Mouse (Mus musculus) stomach, postnatal 0 days (tissue): ENCODE results near the gene 4933425L06Rik. TPM values are rescaled to one million over a fixed set of nuclear protein-coding genes. Genes with fewer than 3 reads are reported as not detected.

ENCODE experiments used
- ATAC-seq: fragments of 200-750 bp; cut with Nextera tagmentation; 2 replicates; pipeline ENCODE4 v1.8.0; 2017; ENCODE audit not compliant: low FRiP score, low TSS enrichment
- DNase-seq: peaks from one replicate; pipeline ENCODE4 v3.0.0-alpha.2; 2016; ENCODE audit warnings: low spot score
- H3K27ac ChIP-seq: fragments of 300-500 bp; sonication (generic); replicated peaks from 2 replicates; pipeline ENCODE4 v1.5.1; 2014; ENCODE audit warnings: mild to moderate bottlenecking, control low read depth
- H3K27me3 ChIP-seq: fragments of 300-500 bp; sonication (generic); 2 replicates; pipeline ENCODE4 v1.6.1; 2014; ENCODE audit warnings: low read length; ENCODE audit not compliant: control insufficient read depth, insufficient read depth
- H3K36me3 ChIP-seq: fragments of 300-500 bp; sonication (generic); 2 replicates; pipeline ENCODE4 v1.6.1; 2014; ENCODE audit warnings: low read length, mixed read lengths; ENCODE audit not compliant: control insufficient read depth, insufficient read depth
- H3K4me1 ChIP-seq: fragments of 300-500 bp; sonication (generic); replicated peaks from 2 replicates; pipeline ENCODE4 v1.6.1; 2014; ENCODE audit warnings: antibody characterized with exemption; ENCODE audit not compliant: control insufficient read depth, insufficient read depth
- H3K4me2 ChIP-seq: fragments of 300-500 bp; sonication (generic); replicated peaks from 2 replicates; pipeline ENCODE4 v1.6.1; 2014; ENCODE audit warnings: low read depth, mild to moderate bottlenecking, control low read depth, moderate library complexity
- H3K4me3 ChIP-seq: fragments of 300-500 bp; sonication (generic); 2 replicates; pipeline ENCODE4 v1.5.1; 2014; ENCODE audit warnings: low read depth, low read length, control low read depth
- H3K9ac ChIP-seq: fragments of 300-500 bp; sonication (generic); 2 replicates; pipeline ENCODE4 v1.6.1; 2014; ENCODE audit warnings: mild to moderate bottlenecking, low read length, control low read depth, mixed read lengths
- H3K9me3 ChIP-seq: fragments of 300-500 bp; sonication (generic); 2 replicates; pipeline ENCODE4 v1.6.1; 2016; ENCODE audit warnings: low read length; ENCODE audit not compliant: control insufficient read depth
- CTCF ChIP-seq: IDR thresholded peaks from 2 replicates; pipeline ENCODE4 v1.5.1; 2016; ENCODE audit warnings: antibody characterized with exemption, low read depth, mild to moderate bottlenecking, moderate library complexity
- EP300 ChIP-seq: optimal IDR thresholded peaks from 2 replicates; pipeline ENCODE3; 2016; ENCODE audit warnings: antibody characterized with exemption
- WGBS: fragments of 180-500 bp; shearing (Covaris S2); extraction: QIAGEN DNeasy Blood & Tissue Kit; methylation state at CpG from one replicate; pipeline ENCODE4 v1.1.7; 2014; 5-methylcytosine and 5-hydroxymethylcytosine counted together
- polyA plus RNA-seq: library from polyadenylated mRNA; unstranded; fragments of >200 nt; fragmentation: Nextera tagmentation; extraction: Ambion mirVana; gene quantifications from 2 replicates; pipeline ENCODE4 v1.2.1, GENCODE M21; 2015

4933425L06Rik gene
- polyA plus RNA-seq, result not detected in 2 replicates

GRCm38 (mm10) chr13:105081862-105082261 lies at the start of gene 4933425L06Rik:
Gene 4933425L06Rik, plus strand, starts transcription at chr13:105082122.
- DNase-seq (no peak), ATAC-seq (no peak)
- H3K36me3 ChIP-seq, result no peaks in the 10 kb centered on the region
- H3K4me1 ChIP-seq, result no peaks in the 10 kb centered on the region
- no peak within 1 kb of the TSS for H3K4me2 ChIP-seq
- H3K27ac ChIP-seq, result no peak within 1 kb of the TSS
- no peak within 1 kb of the TSS for H3K9ac ChIP-seq
- WGBS, result 94% methylated on average over 10 of the region's 10 CpGs
- no peaks in the 10 kb centered on the region for H3K27me3 ChIP-seq
- no peak for TF ChIP-seq EP300
- no peak for TF ChIP-seq CTCF
- no peaks in the 10 kb centered on the region for H3K9me3 ChIP-seq
- H3K4me3 ChIP-seq, result no peak within 1 kb of the TSS

- WGBS, result 84% methylated on average over 12 of the region's 12 CpGs
- no peak overlapping the region for H3K4me2 ChIP-seq
- H3K27ac ChIP-seq, result no peak overlapping the region
- no peak for TF ChIP-seq CTCF
- no peak for TF ChIP-seq EP300
- H3K9me3 ChIP-seq, result no peaks in the 10 kb centered on the region
- H3K27me3 ChIP-seq, result no peaks in the 10 kb centered on the region
- no peak for DNase-seq
- H3K9ac ChIP-seq, result no peak overlapping the region
- H3K36me3 ChIP-seq, result no peaks in the 10 kb centered on the region
- no peak overlapping the region for H3K4me3 ChIP-seq
- ATAC-seq, result no peak
- no peaks in the 10 kb centered on the region for H3K4me1 ChIP-seq
Measured at GRCm38 (mm10) chr13:105037816-105038215, 44.1 kb upstream of the 4933425L06Rik start.

GRCm38 (mm10) chr13:105038334-105038733 lies 43.6 kb upstream of the 4933425L06Rik start:
- H3K4me2 ChIP-seq, result no peak overlapping the region
- DNase-seq (no peak), ATAC-seq (no peak)
- no peak overlapping the region for H3K9ac ChIP-seq
- no peak for TF ChIP-seq CTCF
- TF ChIP-seq EP300, result no peak
- no peaks in the 10 kb centered on the region for H3K27me3 ChIP-seq
- H3K4me3 ChIP-seq, result no peak overlapping the region
- H3K9me3 ChIP-seq, result no peaks in the 10 kb centered on the region
- 71% methylated on average over 5 of the region's 5 CpGs for WGBS
- H3K27ac ChIP-seq, result no peak overlapping the region
- no peaks in the 10 kb centered on the region for H3K36me3 ChIP-seq
- H3K4me1 ChIP-seq, result no peaks in the 10 kb centered on the region

GRCm38 (mm10) chr13:105043882-105044281 lies 38.0 kb upstream of the 4933425L06Rik start:
- no peak for ATAC-seq
- 44% methylated on average over 3 of the region's 3 CpGs for WGBS
- H3K9ac ChIP-seq, result no peak overlapping the region
- TF ChIP-seq CTCF (no peak), EP300 (no peak)
- H3K27ac ChIP-seq, result no peak overlapping the region
- no peak overlapping the region for H3K4me3 ChIP-seq
- H3K9me3 ChIP-seq, result no peaks in the 10 kb centered on the region
- no peak for DNase-seq
- no peaks in the 10 kb centered on the region for H3K4me1 ChIP-seq
- no peak overlapping the region for H3K4me2 ChIP-seq
- H3K27me3 ChIP-seq, result no peaks in the 10 kb centered on the region
- H3K36me3 ChIP-seq, result no peaks in the 10 kb centered on the region

GRCm38 (mm10) chr13:105047377-105047776 lies 34.5 kb upstream of the 4933425L06Rik start:
- no peak for ATAC-seq
- WGBS, result 44% methylated on average over 9 of the region's 9 CpGs

GRCm38 (mm10) chr13:105048662-105049061 lies 33.3 kb upstream of the 4933425L06Rik start:
- Histone ChIP-seq H3K9me3 (no peaks in the 10 kb centered on the region), H3K9ac (no peak overlapping the region), H3K4me3 (no peak overlapping the region), H3K4me1 (no peaks in the 10 kb centered on the region), H3K36me3 (no peaks in the 10 kb centered on the region), H3K27me3 (no peaks in the 10 kb centered on the region), H3K27ac (no peak overlapping the region), H3K4me2 (no peak overlapping the region)
- DNase-seq, result no peak
- no peak for ATAC-seq
- 67% methylated on average over 8 of the region's 8 CpGs for WGBS
- TF ChIP-seq CTCF (peak; percentile 33; the same call in 1 of the 2 replicates), EP300 (no peak)

More at GRCm38 (mm10) chr13:105047377-105047776, 34.5 kb upstream of the 4933425L06Rik start:
- Histone ChIP-seq H3K4me3 (no peak overlapping the region), H3K4me2 (peak overlapping the region; percentile 25; the same call in 1 of the 2 replicates), H3K9me3 (no peaks in the 10 kb centered on the region), H3K27me3 (no peaks in the 10 kb centered on the region), H3K36me3 (no peaks in the 10 kb centered on the region), H3K27ac (no peak overlapping the region), H3K4me1 (no peaks in the 10 kb centered on the region), H3K9ac (no peak overlapping the region)
- no peak for DNase-seq
- TF ChIP-seq EP300 (no peak), CTCF (no peak)
